Mouse (Mus musculus) E14TG2a.4 (cell line): ENCODE measurements at regions not wholly inside any gene's neighbourhood (a gene's known extent, or its start where the extent isn't known, plus 50 kb on each side); places are given as distances from the start of the nearest gene placed in this dataset.

ENCODE experiments used
- H3K27me3 ChIP-seq: 2 replicates; pipeline ENCODE4 v1.6.1; 2014; ENCODE audit warnings: low read length, control low read depth; ENCODE audit not compliant: insufficient read depth
- H3K36me3 ChIP-seq: 2 replicates; pipeline ENCODE4 v1.6.1; 2014; ENCODE audit warnings: low read length, control low read depth; ENCODE audit not compliant: insufficient read depth
- H3K4me1 ChIP-seq: replicated peaks from 2 replicates; pipeline ENCODE4 v1.6.1; 2014; ENCODE audit warnings: low read depth, low read length, control low read depth
- H3K4me3 ChIP-seq: replicated peaks from 2 replicates; pipeline ENCODE4 v1.5.1; 2014; ENCODE audit warnings: mild to moderate bottlenecking, low read length
- H3K9me3 ChIP-seq: 2 replicates; pipeline ENCODE4 v1.6.1; 2014; ENCODE audit warnings: low read length, control low read depth
- CTCF ChIP-seq: conservative IDR thresholded peaks from 2 replicates; pipeline ENCODE4 v1.5.1; 2014; ENCODE audit warnings: low read length
- NANOG ChIP-seq: IDR thresholded peaks from 2 replicates; pipeline ENCODE4 v1.6.1; 2014; ENCODE audit warnings: borderline replicate concordance, low read length, mixed read lengths
- POU5F1 ChIP-seq: IDR thresholded peaks from 2 replicates; pipeline ENCODE4 v1.6.1; 2014; ENCODE audit warnings: low read length, borderline replicate concordance

DNA sequence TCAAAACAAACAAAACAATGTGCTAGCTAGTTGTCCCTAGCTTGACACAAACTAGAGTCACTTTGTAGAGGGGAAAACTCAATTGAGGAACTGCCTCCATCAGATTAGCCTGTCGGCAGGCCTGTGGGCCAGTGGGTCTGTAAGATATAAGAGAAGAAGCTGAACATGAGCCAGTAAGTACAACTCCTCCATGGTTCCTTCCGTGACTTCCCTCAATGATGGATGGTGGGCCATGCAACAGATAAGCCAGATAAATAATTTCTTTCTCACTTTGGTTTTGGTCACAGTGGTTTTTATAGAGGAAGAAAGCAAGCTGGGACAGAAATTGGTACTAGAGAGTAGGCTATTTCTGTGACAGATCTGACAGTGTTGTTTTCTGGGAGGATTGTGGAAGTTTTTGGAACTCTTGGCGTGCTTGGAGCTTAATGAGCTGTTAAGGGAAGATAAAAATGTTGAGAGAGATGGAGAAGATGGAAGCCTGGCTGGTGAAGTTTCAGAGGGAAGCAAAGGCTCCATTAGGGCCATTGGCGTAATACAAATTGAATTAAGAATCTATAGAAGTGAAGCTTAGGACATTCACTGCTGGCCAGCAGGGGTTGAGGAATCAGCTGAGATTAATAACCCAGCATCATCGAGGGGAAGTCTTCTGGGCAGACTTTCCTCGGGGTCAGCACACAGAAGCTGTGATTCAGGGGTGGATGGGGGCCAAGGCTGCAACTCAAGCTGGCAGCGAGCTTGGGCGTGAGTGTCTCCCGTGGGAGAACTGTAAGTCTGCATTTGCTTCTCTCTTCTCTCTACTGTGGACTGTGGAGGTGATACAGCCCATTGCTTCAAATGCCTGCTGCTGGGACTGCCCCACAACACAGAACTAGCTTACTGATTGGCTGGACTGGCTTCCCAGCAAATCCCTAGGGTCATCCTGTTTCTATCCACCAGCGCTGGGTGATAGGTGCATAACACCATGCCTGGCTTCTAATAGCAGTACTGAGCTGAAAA, 105.2 kb upstream of the Ptch1 start:
- no peak for TF ChIP-seq NANOG
- TF ChIP-seq POU5F1 = no peak
- no peak for TF ChIP-seq CTCF

DNA sequence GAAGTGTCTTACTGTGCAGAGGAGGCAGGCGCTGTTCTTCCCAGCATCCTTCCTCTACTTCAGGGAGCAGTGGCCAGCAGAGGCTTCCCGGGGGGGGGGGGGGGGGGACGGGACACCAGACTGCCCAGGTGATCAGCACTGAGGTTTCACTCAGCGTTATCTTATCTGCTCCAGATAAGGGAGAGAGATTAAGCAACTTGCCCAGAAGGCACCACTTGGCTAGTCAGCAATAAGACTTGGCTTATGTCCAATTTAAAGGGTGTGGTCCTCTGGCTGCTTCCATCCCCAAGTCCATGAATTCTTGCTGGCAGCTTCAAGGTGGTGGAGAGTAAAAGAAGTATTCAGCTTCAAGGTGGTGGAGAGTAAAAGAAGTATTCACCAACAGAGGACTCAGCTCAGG, 108.9 kb upstream of the Ptch1 start:
- no peaks in the 10 kb centered on the region for H3K36me3 ChIP-seq
- H3K4me3 ChIP-seq = no peak overlapping the region
- H3K9me3 ChIP-seq = no peaks in the 10 kb centered on the region
- H3K4me1 ChIP-seq = peaks cover 5% of the 10 kb centered on the region
- no peak for TF ChIP-seq POU5F1
- TF ChIP-seq NANOG = no peak
- no peak for TF ChIP-seq CTCF
- 0 out of 2 replicates have a peak, but pooled peaks cover 2% of the 10 kb centered on the region for H3K27me3 ChIP-seq

More for the DNA sequence above, 105.2 kb upstream of the Ptch1 start:
- H3K9me3 ChIP-seq = no peaks in the 10 kb centered on the region
- H3K36me3 ChIP-seq = no peaks in the 10 kb centered on the region
- H3K4me3 ChIP-seq = no peak overlapping the region
- peaks cover 7% of the 10 kb centered on the region; the same call in 1 of the 2 replicates for H3K27me3 ChIP-seq
- peaks cover 10% of the 10 kb centered on the region for H3K4me1 ChIP-seq

DNA sequence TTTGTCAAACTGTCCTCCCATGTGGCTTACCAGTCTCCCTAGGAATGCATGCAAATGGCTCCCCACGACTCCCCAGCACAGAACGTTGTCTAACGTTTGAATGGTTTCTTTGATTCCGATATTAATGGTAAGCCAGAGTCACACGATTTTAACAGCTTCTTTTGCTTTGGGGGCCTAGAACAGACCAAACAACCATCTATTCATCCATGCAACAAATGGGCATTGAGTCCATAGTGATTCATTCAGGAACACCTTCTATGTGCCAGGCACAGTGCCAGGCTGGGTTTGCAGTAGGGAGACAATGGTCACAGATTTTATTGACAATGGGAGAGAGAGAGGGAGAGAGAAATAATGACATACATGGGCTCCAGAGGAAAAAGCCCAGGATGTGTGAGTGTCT, 118.6 kb upstream of the Ptch1 start:
- TF ChIP-seq POU5F1 = no peak
- TF ChIP-seq NANOG = no peak
- TF ChIP-seq CTCF = no peak
- H3K4me1 ChIP-seq = no peaks in the 10 kb centered on the region
- H3K9me3 ChIP-seq = no peaks in the 10 kb centered on the region
- H3K4me3 ChIP-seq = no peak overlapping the region
- 0 out of 2 replicates have a peak, but pooled peaks cover 5% of the 10 kb centered on the region for H3K27me3 ChIP-seq
- no peaks in the 10 kb centered on the region for H3K36me3 ChIP-seq

DNA sequence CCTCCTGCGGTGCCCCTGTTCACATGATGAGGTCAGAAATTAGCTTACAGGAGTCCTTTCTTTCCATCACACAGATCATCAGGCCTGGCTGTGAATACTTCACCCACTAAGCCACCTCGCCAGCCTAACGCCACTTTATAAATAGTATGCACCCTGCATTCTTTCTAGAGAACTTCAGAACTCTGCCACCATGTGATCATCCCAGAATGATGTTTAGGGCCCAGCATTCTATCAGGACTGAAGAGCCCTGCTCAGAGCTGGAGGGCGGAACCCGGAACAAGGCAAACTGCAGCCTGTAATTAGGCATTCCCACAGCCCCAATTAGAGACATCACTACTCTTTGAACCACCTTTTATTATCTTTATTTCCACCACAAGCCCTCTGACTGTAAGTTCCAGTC, 120.2 kb upstream of the Ptch1 start:
- Histone ChIP-seq H3K4me1 (no peaks in the 10 kb centered on the region), H3K9me3 (no peaks in the 10 kb centered on the region), H3K36me3 (no peaks in the 10 kb centered on the region), H3K27me3 (0 out of 2 replicates have a peak, but pooled peaks cover 5% of the 10 kb centered on the region), H3K4me3 (no peak overlapping the region)
- TF ChIP-seq POU5F1 (no peak), CTCF (no peak), NANOG (no peak)

DNA sequence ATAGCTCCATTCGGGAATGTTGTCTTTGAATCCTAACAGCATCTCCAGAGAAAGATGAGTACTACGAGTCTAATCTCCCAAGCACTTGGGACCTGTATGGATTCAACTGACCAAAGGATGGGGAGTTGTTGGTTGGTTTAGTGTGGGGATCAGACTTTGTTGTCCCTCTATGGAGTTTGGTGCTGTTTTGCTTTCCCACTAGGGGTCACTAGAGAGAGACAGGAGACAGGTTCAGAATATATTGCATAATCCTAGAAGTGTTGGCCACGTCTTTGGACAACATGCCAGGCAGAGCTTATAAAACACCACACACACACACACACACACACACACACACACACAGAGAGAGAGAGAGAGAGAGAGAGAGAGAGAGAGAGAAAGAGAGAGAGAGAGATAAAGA, 118.6 kb upstream of the Ercc6l2 start:
- TF ChIP-seq POU5F1 = no peak
- TF ChIP-seq NANOG = no peak
- TF ChIP-seq CTCF = peak; percentile 79
- peaks cover 7% of the 10 kb centered on the region for H3K4me1 ChIP-seq
- H3K27me3 ChIP-seq = 0 out of 2 replicates have a peak, but pooled peaks cover 5% of the 10 kb centered on the region
- H3K36me3 ChIP-seq = no peaks in the 10 kb centered on the region
- H3K9me3 ChIP-seq = no peaks in the 10 kb centered on the region
- no peak overlapping the region for H3K4me3 ChIP-seq

DNA sequence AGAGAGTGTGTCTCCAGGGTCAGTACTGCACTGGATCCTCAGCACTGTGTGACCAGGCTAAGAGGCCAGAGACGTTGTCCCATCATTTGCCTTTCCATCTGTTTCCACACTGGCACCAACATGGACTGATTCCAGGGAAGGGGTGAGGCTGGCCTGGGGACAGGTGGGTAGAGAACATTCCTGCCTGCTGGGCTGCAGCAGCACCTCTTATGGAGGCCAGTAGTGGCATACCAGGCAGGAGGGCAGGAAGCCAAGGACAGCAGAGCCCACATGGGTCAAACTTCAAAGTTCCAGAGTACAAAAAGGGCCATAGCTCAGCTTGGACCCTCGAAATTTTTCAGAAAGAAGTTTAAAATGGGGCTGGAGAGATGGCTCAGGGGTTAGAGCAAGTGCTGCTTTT, 115.4 kb upstream of the Ercc6l2 start:
- H3K9me3 ChIP-seq = no peaks in the 10 kb centered on the region
- H3K4me3 ChIP-seq = no peak overlapping the region
- H3K4me1 ChIP-seq = peaks cover 21% of the 10 kb centered on the region
- TF ChIP-seq NANOG (no peak), CTCF (no peak), POU5F1 (no peak)
- no peaks in the 10 kb centered on the region for H3K27me3 ChIP-seq
- no peaks in the 10 kb centered on the region for H3K36me3 ChIP-seq

DNA sequence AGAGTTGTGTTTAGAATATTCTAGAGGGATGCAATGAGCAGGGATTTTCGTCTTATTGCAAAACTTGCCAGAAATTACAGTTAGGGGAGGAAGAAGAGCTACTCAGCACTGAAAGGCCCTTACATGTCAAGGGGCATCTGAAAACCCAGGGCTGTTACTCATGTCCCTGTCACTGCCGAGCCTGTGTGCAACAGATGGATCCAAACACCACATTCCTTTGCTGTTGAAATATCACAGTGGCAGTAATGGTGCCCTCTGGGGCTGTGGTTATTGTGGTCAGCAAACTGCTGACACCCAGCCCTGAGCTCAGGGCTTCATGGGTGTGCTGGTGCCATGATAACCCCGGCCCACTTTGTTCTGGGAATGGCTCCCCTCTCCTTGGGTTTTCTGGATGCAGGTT, 114.3 kb upstream of the Ercc6l2 start:
- no peaks in the 10 kb centered on the region for H3K9me3 ChIP-seq

DNA sequence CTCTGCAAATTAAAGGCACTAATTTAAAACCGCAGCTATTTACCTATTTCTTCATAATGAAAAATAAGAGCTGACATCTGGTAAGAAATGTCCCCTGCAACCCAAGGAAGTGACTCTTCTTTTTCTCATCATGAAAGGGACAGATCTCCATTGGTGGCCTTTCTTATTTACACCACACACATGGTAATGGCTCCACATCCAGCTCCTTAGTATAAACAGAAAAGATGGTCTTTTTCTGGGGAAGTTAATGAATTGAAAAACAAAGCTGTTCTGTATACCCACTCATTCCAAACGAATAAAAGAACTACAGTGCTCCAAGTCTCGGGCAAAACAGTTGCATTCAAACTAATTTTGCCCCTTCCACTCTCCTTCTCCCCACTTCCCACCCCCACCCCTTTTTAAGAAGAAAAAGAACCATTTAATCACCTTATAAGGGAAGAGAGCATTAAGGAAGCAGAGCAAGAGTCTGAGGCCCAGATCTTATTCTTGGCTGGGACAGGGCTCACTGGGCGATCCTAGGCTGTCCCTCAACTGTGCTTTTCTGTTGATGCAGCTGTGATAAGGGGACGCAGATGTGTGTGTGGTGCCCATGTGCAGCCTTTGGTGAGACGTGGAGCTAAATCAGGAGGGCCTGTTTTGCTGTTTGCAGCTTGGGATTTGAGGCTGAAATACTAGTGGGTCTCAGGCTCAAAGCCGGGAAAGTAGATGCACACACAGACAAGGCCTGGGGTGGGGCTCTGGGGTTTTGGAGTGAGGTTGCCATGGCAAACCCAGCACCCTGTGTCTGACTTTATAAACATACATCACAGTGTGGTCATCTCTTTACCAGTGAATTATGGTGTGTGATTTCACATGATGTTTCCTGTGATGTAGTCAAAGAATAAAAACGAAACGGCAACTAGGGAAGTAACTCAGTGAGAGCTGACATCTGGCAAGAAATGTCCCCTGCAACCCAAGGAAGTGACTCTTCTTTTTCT, 113.6 kb upstream of the Ercc6l2 start:
- H3K4me1 ChIP-seq = peaks cover 22% of the 10 kb centered on the region
- H3K36me3 ChIP-seq = no peaks in the 10 kb centered on the region
- no peaks in the 10 kb centered on the region for H3K9me3 ChIP-seq
- peaks cover 4% of the 10 kb centered on the region; the same call in 1 of the 2 replicates for H3K27me3 ChIP-seq
- no peak overlapping the region for H3K4me3 ChIP-seq
- TF ChIP-seq NANOG = no peak

More for the DNA sequence above, 114.3 kb upstream of the Ercc6l2 start:
- peaks cover 22% of the 10 kb centered on the region for H3K4me1 ChIP-seq
- TF ChIP-seq POU5F1 = no peak
- no peaks in the 10 kb centered on the region for H3K36me3 ChIP-seq
- H3K4me3 ChIP-seq = no peak overlapping the region
- peaks cover 4% of the 10 kb centered on the region; the same call in 1 of the 2 replicates for H3K27me3 ChIP-seq
